Mouse (Mus musculus): Measurements from ENCODE around the gene Cpn1. TPM values are rescaled to one million over a fixed set of nuclear protein-coding genes. Genes with fewer than 3 reads are reported as not detected.

Cpn1 gene
- polyA plus RNA-seq, 1 experiment from 2014 or later: 0.32 TPM

DNA sequence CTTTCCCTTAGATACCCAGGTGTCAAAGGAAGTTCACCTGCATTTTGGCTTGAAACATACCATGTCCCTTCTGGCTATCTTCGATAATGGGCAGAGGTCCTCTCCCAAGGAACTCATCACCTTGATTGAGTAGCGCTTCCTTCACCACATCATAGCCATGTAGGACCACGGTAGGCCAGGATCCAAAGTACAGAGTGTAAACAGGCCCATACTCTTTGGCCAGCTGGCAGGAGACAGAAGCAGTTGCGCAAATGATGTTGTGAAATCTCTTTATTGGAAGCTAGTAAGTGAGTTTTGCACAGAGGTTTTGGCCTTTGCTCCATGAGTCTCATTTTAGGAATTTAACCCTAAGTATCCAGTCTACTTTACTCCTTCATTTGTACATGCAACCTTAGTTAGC is 35.1 kb upstream of the Cpn1 start:
- H3K4me1 ChIP-seq (ENCODE audit: control insufficient read depth, insufficient read depth, low read length): no peaks in the 10 kb centered on the region
- no peak for ATAC-seq (ENCODE audit: low read depth)
- 93% methylated on average over 4 of the region's 4 CpGs for WGBS

DNA sequence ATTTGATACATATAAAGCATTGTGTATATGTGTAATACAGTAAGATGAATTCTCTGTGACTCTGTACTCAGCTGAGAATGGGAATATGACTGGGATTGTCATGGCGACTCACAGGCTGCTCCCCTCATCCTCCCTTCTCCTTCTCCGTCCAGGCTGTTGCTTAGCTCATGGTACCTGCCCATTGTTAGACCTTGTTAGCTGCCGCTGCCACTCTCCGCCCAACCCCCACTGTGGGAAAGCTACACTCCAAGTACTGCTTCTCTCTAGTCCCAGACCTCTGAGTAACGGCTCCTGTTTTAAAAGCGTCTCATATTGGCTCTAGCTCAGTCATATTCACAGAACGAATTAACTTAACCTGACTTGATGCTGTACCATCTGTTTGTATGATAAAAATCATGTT is 33.4 kb upstream of the Cpn1 start:
- Histone ChIP-seq H3K36me3 (ENCODE audit: control insufficient read depth, insufficient read depth, low read length) (no peaks in the 10 kb centered on the region), H3K4me2 (ENCODE audit: low read depth, low read length) (no peak overlapping the region), H3K27me3 (ENCODE audit: control insufficient read depth, insufficient read depth, low read length) (no peaks in the 10 kb centered on the region), H3K27ac (ENCODE audit: low read depth, low read length) (no peak overlapping the region), H3K4me3 (ENCODE audit: low read depth, low read length) (no peak overlapping the region), H3K9me3 (ENCODE audit: control insufficient read depth, low read length) (no peaks in the 10 kb centered on the region), H3K4me1 (ENCODE audit: control insufficient read depth, insufficient read depth, low read length) (no peaks in the 10 kb centered on the region), H3K9ac (replicated peaks; ENCODE audit: low read depth, low read length) (no peak overlapping the region)
- ATAC-seq (ENCODE audit: low read depth): no peak
- WGBS: 65% methylated on average over 7 of the region's 7 CpGs

More for the DNA sequence above, 35.1 kb upstream of the Cpn1 start:
- no peaks in the 10 kb centered on the region for H3K36me3 ChIP-seq (ENCODE audit: control insufficient read depth, insufficient read depth, low read length)
- no peaks in the 10 kb centered on the region for H3K27me3 ChIP-seq (ENCODE audit: control insufficient read depth, insufficient read depth, low read length)
- no peak overlapping the region for H3K4me3 ChIP-seq (ENCODE audit: low read depth, low read length)
- no peak overlapping the region for H3K27ac ChIP-seq (ENCODE audit: low read depth, low read length)
- no peaks in the 10 kb centered on the region for H3K9me3 ChIP-seq (ENCODE audit: control insufficient read depth, low read length)
- no peak overlapping the region for H3K9ac ChIP-seq (replicated peaks; ENCODE audit: low read depth, low read length)
- H3K4me2 ChIP-seq (ENCODE audit: low read depth, low read length): no peak overlapping the region

DNA sequence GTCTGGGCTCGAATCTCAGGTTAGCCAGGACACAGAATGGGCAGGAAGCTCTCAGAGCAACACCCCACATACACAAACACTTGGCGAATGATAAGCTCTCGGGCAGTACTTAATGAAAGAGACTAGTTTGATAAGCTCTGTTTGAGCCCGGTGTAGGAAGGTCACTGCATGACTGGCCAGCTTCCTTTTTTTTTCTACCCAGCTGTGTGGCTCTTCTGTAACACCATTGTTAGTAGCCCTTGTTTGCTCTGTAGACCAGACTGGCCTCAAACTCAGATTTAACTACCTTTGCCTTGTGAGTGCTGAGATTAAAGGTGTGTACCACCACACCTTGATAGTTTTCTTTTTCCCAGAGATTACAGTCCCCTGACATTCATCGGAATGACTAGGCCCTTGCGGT is 27.5 kb upstream of the Cpn1 start:
- H3K4me2 ChIP-seq (ENCODE audit: low read depth, low read length): no peak overlapping the region
- H3K27me3 ChIP-seq (ENCODE audit: control insufficient read depth, insufficient read depth, low read length): no peaks in the 10 kb centered on the region
- no peak overlapping the region for H3K27ac ChIP-seq (ENCODE audit: low read depth, low read length)
- H3K9ac ChIP-seq (replicated peaks; ENCODE audit: low read depth, low read length): no peak overlapping the region
- no peaks in the 10 kb centered on the region for H3K4me1 ChIP-seq (ENCODE audit: control insufficient read depth, insufficient read depth, low read length)
- H3K9me3 ChIP-seq (ENCODE audit: control insufficient read depth, low read length): no peaks in the 10 kb centered on the region
- no peak overlapping the region for H3K4me3 ChIP-seq (ENCODE audit: low read depth, low read length)
- 87% methylated on average over 6 of the region's 6 CpGs for WGBS
- no peaks in the 10 kb centered on the region for H3K36me3 ChIP-seq (ENCODE audit: control insufficient read depth, insufficient read depth, low read length)
- ATAC-seq (ENCODE audit: low read depth): no peak

- ATAC-seq (ENCODE audit: low read depth): no peak
- Histone ChIP-seq H3K27me3 (ENCODE audit: control insufficient read depth, insufficient read depth, low read length) (no peaks in the 10 kb centered on the region), H3K9ac (replicated peaks; ENCODE audit: low read depth, low read length) (no peak overlapping the region), H3K9me3 (ENCODE audit: control insufficient read depth, low read length) (no peaks in the 10 kb centered on the region), H3K27ac (ENCODE audit: low read depth, low read length) (no peak overlapping the region), H3K4me1 (ENCODE audit: control insufficient read depth, insufficient read depth, low read length) (no peaks in the 10 kb centered on the region), H3K4me2 (ENCODE audit: low read depth, low read length) (no peak overlapping the region), H3K36me3 (ENCODE audit: control insufficient read depth, insufficient read depth, low read length) (no peaks in the 10 kb centered on the region), H3K4me3 (ENCODE audit: low read depth, low read length) (no peak overlapping the region)
- WGBS: 78% methylated on average over 15 of the region's 15 CpGs
Measured at GRCm38 (mm10) chr19:44008784-44009183, 22.4 kb upstream of the Cpn1 start.

DNA sequence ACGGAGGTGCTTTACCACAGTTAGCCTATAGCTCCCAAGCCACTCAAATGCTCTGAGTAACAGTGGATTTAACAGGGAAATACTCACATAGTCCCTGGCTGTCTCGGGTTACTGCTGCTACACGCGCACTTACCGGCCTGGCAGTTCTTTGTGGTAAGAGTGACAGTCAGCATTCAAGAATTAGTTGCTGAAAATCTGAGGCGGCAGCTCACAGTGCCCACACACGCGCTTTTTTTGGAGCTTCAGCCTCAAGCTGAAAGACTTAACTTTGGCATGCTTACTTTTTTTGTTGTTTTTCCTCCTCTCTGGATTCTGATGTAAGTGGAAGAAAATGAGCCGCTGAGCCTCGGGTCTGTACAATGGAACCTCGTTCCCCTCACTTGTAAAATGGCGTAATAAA is 20.8 kb upstream of the Cpn1 start:
- ATAC-seq (ENCODE audit: low read depth): no peak
- WGBS: 58% methylated on average over 12 of the region's 12 CpGs
- Histone ChIP-seq H3K9me3 (ENCODE audit: control insufficient read depth, low read length) (no peaks in the 10 kb centered on the region), H3K9ac (replicated peaks; ENCODE audit: low read depth, low read length) (no peak overlapping the region), H3K4me1 (ENCODE audit: control insufficient read depth, insufficient read depth, low read length) (no peaks in the 10 kb centered on the region), H3K4me3 (ENCODE audit: low read depth, low read length) (no peak overlapping the region), H3K36me3 (ENCODE audit: control insufficient read depth, insufficient read depth, low read length) (no peaks in the 10 kb centered on the region), H3K27ac (ENCODE audit: low read depth, low read length) (no peak overlapping the region), H3K27me3 (ENCODE audit: control insufficient read depth, insufficient read depth, low read length) (no peaks in the 10 kb centered on the region), H3K4me2 (ENCODE audit: low read depth, low read length) (no peak overlapping the region)

DNA sequence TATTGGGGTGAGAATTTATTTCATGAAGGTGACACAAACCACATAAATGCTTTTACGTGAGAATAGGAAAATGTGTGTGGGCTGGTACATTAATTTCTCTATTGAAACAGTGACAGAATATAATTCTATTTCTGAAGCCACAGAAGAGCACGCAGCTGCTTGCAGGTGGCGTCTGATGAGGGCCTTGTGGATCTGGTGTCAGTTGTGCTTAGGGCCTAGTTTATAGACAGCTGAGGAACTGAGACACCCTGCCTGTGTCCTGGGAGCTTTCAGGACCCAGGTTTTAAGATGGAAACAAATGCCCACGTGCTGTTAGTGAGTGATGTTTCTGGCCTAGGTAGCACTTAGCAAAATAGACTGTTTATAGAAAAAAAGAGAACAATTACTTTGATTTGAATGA is 18.7 kb upstream of the Cpn1 start:
- no peaks in the 10 kb centered on the region for H3K27me3 ChIP-seq (ENCODE audit: control insufficient read depth, insufficient read depth, low read length)
- H3K9ac ChIP-seq (replicated peaks; ENCODE audit: low read depth, low read length): no peak overlapping the region
- no peaks in the 10 kb centered on the region for H3K9me3 ChIP-seq (ENCODE audit: control insufficient read depth, low read length)
- no peak for ATAC-seq (ENCODE audit: low read depth)
- no peak overlapping the region for H3K27ac ChIP-seq (ENCODE audit: low read depth, low read length)
- no peak overlapping the region for H3K4me2 ChIP-seq (ENCODE audit: low read depth, low read length)
- H3K4me1 ChIP-seq (ENCODE audit: control insufficient read depth, insufficient read depth, low read length): no peaks in the 10 kb centered on the region
- no peaks in the 10 kb centered on the region for H3K36me3 ChIP-seq (ENCODE audit: control insufficient read depth, insufficient read depth, low read length)
- no peak overlapping the region for H3K4me3 ChIP-seq (ENCODE audit: low read depth, low read length)
- WGBS: 79% methylated on average over 4 of the region's 4 CpGs

- ATAC-seq (ENCODE audit: low read depth): no peak
- Histone ChIP-seq H3K27me3 (ENCODE audit: control insufficient read depth, insufficient read depth, low read length) (no peaks in the 10 kb centered on the region), H3K4me2 (ENCODE audit: low read depth, low read length) (no peak overlapping the region), H3K9me3 (ENCODE audit: control insufficient read depth, low read length) (no peaks in the 10 kb centered on the region), H3K36me3 (ENCODE audit: control insufficient read depth, insufficient read depth, low read length) (no peaks in the 10 kb centered on the region), H3K4me1 (ENCODE audit: control insufficient read depth, insufficient read depth, low read length) (no peaks in the 10 kb centered on the region), H3K27ac (ENCODE audit: low read depth, low read length) (no peak overlapping the region), H3K4me3 (ENCODE audit: low read depth, low read length) (no peak overlapping the region), H3K9ac (replicated peaks; ENCODE audit: low read depth, low read length) (no peak overlapping the region)
- WGBS: 94% methylated on average over 2 of the region's 2 CpGs
Measured at GRCm38 (mm10) chr19:44004261-44004660, 17.9 kb upstream of the Cpn1 start.

DNA sequence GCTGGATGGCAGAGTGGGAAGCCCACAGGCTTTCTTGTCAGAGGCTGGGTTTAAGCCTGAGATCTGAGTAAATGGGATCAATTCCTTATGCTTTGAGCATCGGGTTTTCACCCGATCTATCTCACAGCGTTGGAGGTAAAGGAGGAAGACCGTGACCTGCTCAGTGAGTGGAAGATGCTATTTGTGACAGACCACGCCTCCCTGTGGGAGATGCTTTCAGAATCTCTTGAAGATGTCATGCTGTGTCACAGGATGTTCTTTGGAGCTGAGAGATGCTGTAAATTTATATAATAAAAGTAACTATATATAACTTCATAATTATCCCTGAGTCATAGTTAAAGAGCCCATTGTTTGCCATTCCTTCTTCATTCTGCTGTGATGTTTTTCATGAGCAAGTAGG is 14.4 kb upstream of the Cpn1 start:
- Histone ChIP-seq H3K9me3 (ENCODE audit: control insufficient read depth, low read length) (no peaks in the 10 kb centered on the region), H3K27ac (ENCODE audit: low read depth, low read length) (no peak overlapping the region), H3K4me1 (ENCODE audit: control insufficient read depth, insufficient read depth, low read length) (no peaks in the 10 kb centered on the region), H3K4me2 (ENCODE audit: low read depth, low read length) (no peak overlapping the region), H3K9ac (replicated peaks; ENCODE audit: low read depth, low read length) (no peak overlapping the region), H3K4me3 (ENCODE audit: low read depth, low read length) (no peak overlapping the region), H3K27me3 (ENCODE audit: control insufficient read depth, insufficient read depth, low read length) (no peaks in the 10 kb centered on the region), H3K36me3 (ENCODE audit: control insufficient read depth, insufficient read depth, low read length) (no peaks in the 10 kb centered on the region)
- no peak for ATAC-seq (ENCODE audit: low read depth)
- 78% methylated on average over 5 of the region's 5 CpGs for WGBS

- WGBS: 94% methylated on average over 1 of the region's 1 CpGs
- no peak for ATAC-seq (ENCODE audit: low read depth)
- H3K4me3 ChIP-seq (ENCODE audit: low read depth, low read length): no peak overlapping the region
- H3K4me2 ChIP-seq (ENCODE audit: low read depth, low read length): no peak overlapping the region
- H3K9me3 ChIP-seq (ENCODE audit: control insufficient read depth, low read length): no peaks in the 10 kb centered on the region
- H3K27me3 ChIP-seq (ENCODE audit: control insufficient read depth, insufficient read depth, low read length): no peaks in the 10 kb centered on the region
- no peaks in the 10 kb centered on the region for H3K36me3 ChIP-seq (ENCODE audit: control insufficient read depth, insufficient read depth, low read length)
- H3K9ac ChIP-seq (replicated peaks; ENCODE audit: low read depth, low read length): no peak overlapping the region
- H3K4me1 ChIP-seq (ENCODE audit: control insufficient read depth, insufficient read depth, low read length): no peaks in the 10 kb centered on the region
- no peak overlapping the region for H3K27ac ChIP-seq (ENCODE audit: low read depth, low read length)
Measured at GRCm38 (mm10) chr19:44000061-44000460, 13.7 kb upstream of the Cpn1 start.

All from neural tube, embryonic 14.5 days (tissue).